Mouse (Mus musculus) left cerebral cortex, postnatal 10 days (tissue): ENCODE results near the gene Arhgef11. TPM values are rescaled to one million over a fixed set of nuclear protein-coding genes. Genes with fewer than 3 reads are reported as not detected.

Source experiments
- DNase-seq, 2 experiments: peaks; one replicate each; pipeline ENCODE4 v3.0.0; 2021 to 2022; ENCODE audit warnings: low spot score in 2 of 2, mixed read lengths in 1 of 2; ENCODE audit errors: extremely low spot score in 1 of 2
- intact Hi-C: fragments of 180-260 bp; cut with DNase I; formaldehyde crosslinking; loops from one replicate; pipeline ENCODE4 v1.15.1; 2025
- microRNA-seq: library from miRNA; unstranded; fragments of <30 nt; microRNA quantifications from one replicate; pipeline ENCODE4 v1.2.0, GENCODE M21; 2022
- total RNA-seq, 2 experiments: library from RNA; stranded (reverse); gene quantifications; 2 replicates each; pipeline ENCODE4 v1.2.3; 2021

Gene Arhgef11
- total RNA-seq, 2 experiments from 2014 or later, result 45.7 to 49.6 TPM

- intact Hi-C loops, result no loop called here
Observed at GRCm38 (mm10) chr3:87778283-87778682, 160.9 kb downstream of the Arhgef11 start.

GRCm38 (mm10) chr3:87779086-87779485 lies 161.7 kb downstream of the Arhgef11 start:
- intact Hi-C loops, result no loop called here
- no peak for DNase-seq

More at GRCm38 (mm10) chr3:87778283-87778682, 160.9 kb downstream of the Arhgef11 start:
- no peak for DNase-seq

GRCm38 (mm10) chr3:87783282-87784023 lies 166.1 kb downstream of the Arhgef11 start:
- intact Hi-C loops, result no loop called here
- no peak for DNase-seq

GRCm38 (mm10) chr3:87785156-87785555 lies 167.8 kb downstream of the Arhgef11 start:
- intact Hi-C loops, result no loop called here

GRCm38 (mm10) chr3:87785626-87786214 lies 168.4 kb downstream of the Arhgef11 start:
- DNase-seq, result no peak
- intact Hi-C loops, result no loop called here

More at GRCm38 (mm10) chr3:87785156-87785555, 167.8 kb downstream of the Arhgef11 start:
- no peak for DNase-seq

Small RNAs within 50 kb of the gene (microRNA-seq; reads per million reads assigned to microRNA genes)
- not detected for gene Gm24109

Other genes with a start within 250 kb of the Arhgef11 start
- gene Fcrl1, start 241.2 kb upstream of the Arhgef11 start, total RNA-seq, result under 1 TPM; 0.24 to 0.61 TPM
- under 1 TPM; 0.73 to 0.75 TPM for gene Fcrl5, start 181.8 kb upstream of the Arhgef11 start, total RNA-seq
- 10 to 100 TPM; 14.7 to 15.7 TPM for gene Etv3, start 92.2 kb upstream of the Arhgef11 start, total RNA-seq
- gene Lrrc71, start 131.1 kb downstream of the Arhgef11 start, total RNA-seq, result under 1 TPM; 0.10 to 0.64 TPM
- under 1 TPM; 0.34 to 0.62 TPM for gene Ntrk1, start 177.6 kb downstream of the Arhgef11 start, total RNA-seq
- under 1 TPM; 0.30 to 0.39 TPM for gene Insrr, start 179.4 kb downstream of the Arhgef11 start, total RNA-seq
- gene Pear1, start 206.7 kb downstream of the Arhgef11 start, total RNA-seq, result 1 to 10 TPM; 7.6 TPM
- gene Sh2d2a, start 229.2 kb downstream of the Arhgef11 start, total RNA-seq, result not detected